Mouse (Mus musculus) midbrain, embryonic 12.5 days (tissue): ENCODE measurements at regions not wholly inside any gene's neighbourhood (a gene's known extent, or its start where the extent isn't known, plus 50 kb on each side); places are given as distances from the start of the nearest gene placed in this dataset.

ENCODE experiments used
- ATAC-seq: fragments of 200-750 bp; cut with Nextera tagmentation; 2 replicates; pipeline ENCODE4 v1.8.0; 2017; ENCODE audit warnings: low read depth, moderate TSS enrichment, moderate library complexity; ENCODE audit not compliant: low FRiP score
- H3K27ac ChIP-seq: fragments of 300-500 bp; sonication (generic); replicated peaks from 2 replicates; pipeline ENCODE4 v1.5.1; 2016; ENCODE audit warnings: mild to moderate bottlenecking
- H3K27me3 ChIP-seq: fragments of 300-500 bp; sonication (generic); 2 replicates; pipeline ENCODE4 v1.6.1; 2016; ENCODE audit warnings: mild to moderate bottlenecking
- H3K36me3 ChIP-seq: fragments of 300-500 bp; sonication (generic); 2 replicates; pipeline ENCODE4 v1.6.1; 2016
- H3K4me1 ChIP-seq: fragments of 300-500 bp; sonication (generic); 2 replicates; pipeline ENCODE4 v1.6.1; 2016
- H3K4me2 ChIP-seq: fragments of 300-500 bp; sonication (generic); replicated peaks from 2 replicates; pipeline ENCODE4 v1.6.1; 2016; ENCODE audit warnings: mild to moderate bottlenecking, moderate library complexity
- H3K4me3 ChIP-seq: fragments of 300-500 bp; sonication (generic); 2 replicates; pipeline ENCODE4 v1.5.1; 2016; ENCODE audit warnings: mild to moderate bottlenecking
- H3K9ac ChIP-seq: fragments of 300-500 bp; sonication (generic); replicated peaks from 2 replicates; pipeline ENCODE4 v1.6.1; 2016; ENCODE audit warnings: mild to moderate bottlenecking, moderate library complexity
- H3K9me3 ChIP-seq: fragments of 300-500 bp; sonication (generic); 2 replicates; pipeline ENCODE4 v1.6.1; 2016; ENCODE audit warnings: mild to moderate bottlenecking
- WGBS: fragments of 180-500 bp; shearing (Covaris S2); methylation state at CpG from one replicate; pipeline ENCODE4 v1.1.7; 2016; 5-methylcytosine and 5-hydroxymethylcytosine counted together

GRCm38 (mm10) chr1:98268853-98269252, 152.1 kb upstream of the Slco6d1 start:
- 75% methylated on average over 2 of the region's 2 CpGs for WGBS
- no peak for ATAC-seq

GRCm38 (mm10) chr1:98270212-98270611, 150.7 kb upstream of the Slco6d1 start:
- Histone ChIP-seq H3K9ac (no peak overlapping the region), H3K9me3 (no peaks in the 10 kb centered on the region), H3K27me3 (no peaks in the 10 kb centered on the region), H3K4me3 (no peak overlapping the region), H3K27ac (no peak overlapping the region), H3K36me3 (no peaks in the 10 kb centered on the region), H3K4me1 (no peaks in the 10 kb centered on the region), H3K4me2 (no peak overlapping the region)
- WGBS, result 90% methylated on average over 1 of the region's 1 CpGs
- ATAC-seq, result no peak

More at GRCm38 (mm10) chr1:98268853-98269252, 152.1 kb upstream of the Slco6d1 start:
- H3K4me2 ChIP-seq, result no peak overlapping the region
- no peaks in the 10 kb centered on the region for H3K9me3 ChIP-seq
- H3K4me3 ChIP-seq, result no peak overlapping the region
- no peak overlapping the region for H3K9ac ChIP-seq
- no peak overlapping the region for H3K27ac ChIP-seq
- H3K27me3 ChIP-seq, result no peaks in the 10 kb centered on the region
- no peaks in the 10 kb centered on the region for H3K4me1 ChIP-seq
- H3K36me3 ChIP-seq, result no peaks in the 10 kb centered on the region

- Histone ChIP-seq H3K4me3 (no peak overlapping the region), H3K27me3 (no peaks in the 10 kb centered on the region), H3K4me1 (no peaks in the 10 kb centered on the region), H3K36me3 (no peaks in the 10 kb centered on the region), H3K9ac (no peak overlapping the region), H3K27ac (no peak overlapping the region), H3K9me3 (no peaks in the 10 kb centered on the region), H3K4me2 (no peak overlapping the region)
- 89% methylated on average over 6 of the region's 6 CpGs for WGBS
- no peak for ATAC-seq
Observed at GRCm38 (mm10) chr1:98273966-98274616, 146.8 kb upstream of the Slco6d1 start.

- Histone ChIP-seq H3K4me1 (no peaks in the 10 kb centered on the region), H3K36me3 (no peaks in the 10 kb centered on the region), H3K4me3 (no peak overlapping the region), H3K27me3 (no peaks in the 10 kb centered on the region), H3K9me3 (no peaks in the 10 kb centered on the region), H3K4me2 (no peak overlapping the region), H3K27ac (no peak overlapping the region), H3K9ac (no peak overlapping the region)
- 90% methylated on average over 1 of the region's 1 CpGs for WGBS
- ATAC-seq, result no peak
Observed at GRCm38 (mm10) chr1:98275524-98275923, 145.4 kb upstream of the Slco6d1 start.

GRCm38 (mm10) chr1:98279446-98280048, 141.4 kb upstream of the Slco6d1 start:
- 83% methylated on average over 2 of the region's 2 CpGs for WGBS
- Histone ChIP-seq H3K27ac (no peak overlapping the region), H3K27me3 (no peaks in the 10 kb centered on the region), H3K4me3 (no peak overlapping the region), H3K36me3 (no peaks in the 10 kb centered on the region), H3K9me3 (no peaks in the 10 kb centered on the region), H3K4me2 (no peak overlapping the region), H3K9ac (no peak overlapping the region), H3K4me1 (no peaks in the 10 kb centered on the region)
- ATAC-seq, result no peak

- no peaks in the 10 kb centered on the region for H3K36me3 ChIP-seq
- no peaks in the 10 kb centered on the region for H3K4me1 ChIP-seq
- H3K27ac ChIP-seq, result peak overlapping the region; percentile 30; the same call in 1 of the 2 replicates
- no peaks in the 10 kb centered on the region for H3K27me3 ChIP-seq
- no peak overlapping the region for H3K9ac ChIP-seq
- ATAC-seq, result no peak
- WGBS, result 78% methylated on average over 9 of the region's 9 CpGs
- no peaks in the 10 kb centered on the region for H3K9me3 ChIP-seq
- no peak overlapping the region for H3K4me2 ChIP-seq
- H3K4me3 ChIP-seq, result no peak overlapping the region
Observed at GRCm38 (mm10) chr1:98280263-98281052, 140.5 kb upstream of the Slco6d1 start.

- H3K9ac ChIP-seq, result no peak overlapping the region
- ATAC-seq, result peak; percentile 62
- no peaks in the 10 kb centered on the region for H3K4me1 ChIP-seq
- H3K27ac ChIP-seq, result peak overlapping the region; percentile 30; the same call in 1 of the 2 replicates
- H3K36me3 ChIP-seq, result no peaks in the 10 kb centered on the region
- H3K4me3 ChIP-seq, result no peak overlapping the region
- WGBS, result 71% methylated on average over 2 of the region's 2 CpGs
- no peak overlapping the region for H3K4me2 ChIP-seq
- no peaks in the 10 kb centered on the region for H3K9me3 ChIP-seq
- H3K27me3 ChIP-seq, result no peaks in the 10 kb centered on the region
Observed at GRCm38 (mm10) chr1:98281053-98281770, 139.7 kb upstream of the Slco6d1 start.

- no peaks in the 10 kb centered on the region for H3K36me3 ChIP-seq
- H3K4me3 ChIP-seq, result no peak overlapping the region
- H3K9ac ChIP-seq, result no peak overlapping the region
- WGBS, result 71% methylated on average over 2 of the region's 2 CpGs
- no peaks in the 10 kb centered on the region for H3K4me1 ChIP-seq
- no peaks in the 10 kb centered on the region for H3K27me3 ChIP-seq
- H3K27ac ChIP-seq, result no peak overlapping the region
- peak; percentile 30; the same call in 1 of the 2 replicates for ATAC-seq
- no peak overlapping the region for H3K4me2 ChIP-seq
- no peaks in the 10 kb centered on the region for H3K9me3 ChIP-seq
Observed at GRCm38 (mm10) chr1:98281771-98282149, 139.2 kb upstream of the Slco6d1 start.

GRCm38 (mm10) chr1:98303166-98303565, 117.8 kb upstream of the Slco6d1 start:
- Histone ChIP-seq H3K9ac (no peak overlapping the region), H3K27ac (no peak overlapping the region), H3K36me3 (no peaks in the 10 kb centered on the region), H3K4me2 (no peak overlapping the region), H3K4me1 (no peaks in the 10 kb centered on the region), H3K27me3 (no peaks in the 10 kb centered on the region), H3K9me3 (no peaks in the 10 kb centered on the region), H3K4me3 (no peak overlapping the region)
- ATAC-seq, result no peak
- WGBS, result 85% methylated on average over 2 of the region's 2 CpGs

GRCm38 (mm10) chr1:98306363-98306762, 114.6 kb upstream of the Slco6d1 start:
- no peaks in the 10 kb centered on the region for H3K9me3 ChIP-seq
- H3K27ac ChIP-seq, result no peak overlapping the region
- no peaks in the 10 kb centered on the region for H3K4me1 ChIP-seq
- H3K4me2 ChIP-seq, result no peak overlapping the region
- H3K27me3 ChIP-seq, result no peaks in the 10 kb centered on the region
- no peak overlapping the region for H3K9ac ChIP-seq
- no peak for ATAC-seq
- no peaks in the 10 kb centered on the region for H3K36me3 ChIP-seq
- H3K4me3 ChIP-seq, result no peak overlapping the region
- WGBS, result 88% methylated on average over 1 of the region's 1 CpGs

- no peak overlapping the region for H3K4me3 ChIP-seq
- no peak for ATAC-seq
Observed at GRCm38 (mm10) chr1:98307519-98307918, 113.4 kb upstream of the Slco6d1 start.

GRCm38 (mm10) chr1:98309894-98310293, 111.0 kb upstream of the Slco6d1 start:
- H3K27me3 ChIP-seq, result no peaks in the 10 kb centered on the region
- H3K9me3 ChIP-seq, result no peaks in the 10 kb centered on the region
- H3K4me1 ChIP-seq, result no peaks in the 10 kb centered on the region
- no peak overlapping the region for H3K27ac ChIP-seq
- no peak overlapping the region for H3K9ac ChIP-seq
- H3K4me3 ChIP-seq, result no peak overlapping the region
- 74% methylated on average over 1 of the region's 1 CpGs for WGBS
- no peak overlapping the region for H3K4me2 ChIP-seq
- ATAC-seq, result no peak
- no peaks in the 10 kb centered on the region for H3K36me3 ChIP-seq

More at GRCm38 (mm10) chr1:98307519-98307918, 113.4 kb upstream of the Slco6d1 start:
- Histone ChIP-seq H3K27me3 (no peaks in the 10 kb centered on the region), H3K9me3 (no peaks in the 10 kb centered on the region), H3K9ac (no peak overlapping the region), H3K4me2 (no peak overlapping the region), H3K27ac (no peak overlapping the region), H3K4me1 (no peaks in the 10 kb centered on the region), H3K36me3 (no peaks in the 10 kb centered on the region)
- 94% methylated on average over 2 of the region's 2 CpGs for WGBS
